Mouse (Mus musculus): ENCODE measurements at regions not wholly inside any gene's neighbourhood (a gene's known extent, or its start where the extent isn't known, plus 50 kb on each side); places are given as distances from the start of the nearest gene placed in this dataset.

GRCm38 (mm10) chr16:95825723-95826122 is 123.8 kb downstream of the Ets2 start:
- TF ChIP-seq CTCF (conservative IDR thresholded peaks at IDR 0.05; ENCODE audit: insufficient read depth, insufficient read length, low read depth, low read length), result no peak
- TF ChIP-seq POLR2A (IDR thresholded peaks at IDR 0.05; ENCODE audit: low read depth, low read length), result no peak

All from kidney, adult 2 months (tissue).